Mouse (Mus musculus) CH12.LX (cell line): ENCODE measurements around the gene Rem1. TPM values are rescaled to one million over a fixed set of nuclear protein-coding genes. Genes with fewer than 3 reads are reported as not detected.

ENCODE experiments used
- DNase-seq: peaks from one replicate; pipeline ENCODE4 v3.0.0-alpha.2; 2013; ENCODE audit errors: extremely low read depth
- H3K27ac ChIP-seq: 2 replicates; pipeline ENCODE4 v1.5.1; 2012; ENCODE audit warnings: low read depth, mild to moderate bottlenecking, control low read depth, moderate library complexity; ENCODE audit not compliant: insufficient read depth
- H3K27me3 ChIP-seq: replicated peaks from 2 replicates; pipeline ENCODE3; 2012; ENCODE audit warnings: inconsistent platforms
- H3K36me3 ChIP-seq, 2 experiments: replicated peaks in 1 of 2; 2 replicates each; pipeline versions ENCODE3 to v1.6.1; 2012; ENCODE audit warnings: inconsistent platforms in 1 of 2, low read length in 1 of 2, mild to moderate bottlenecking in 1 of 2, mixed read lengths in 1 of 2, moderate library complexity in 1 of 2; ENCODE audit not compliant: control insufficient read depth in 1 of 2, insufficient read depth in 1 of 2
- H3K4me1 ChIP-seq, 2 experiments: 2 replicates each; pipeline ENCODE4 v1.6.1; 2012; ENCODE audit warnings: inconsistent platforms in 1 of 2, moderate library complexity in 1 of 2; ENCODE audit not compliant: insufficient read depth in 2 of 2, control insufficient read depth in 1 of 2
- H3K4me2 ChIP-seq: 2 replicates; pipeline ENCODE4 v1.6.1; 2012; ENCODE audit warnings: low read depth, mild to moderate bottlenecking, control low read depth; ENCODE audit not compliant: poor library complexity, insufficient read depth, severe bottlenecking
- H3K4me3 ChIP-seq, 3 experiments: fragments of 150-350 bp in 1 of 3; sonication (generic) in 1 of 3; replicated peaks in 1 of 3; 2 replicates each; pipeline versions ENCODE3 to v1.5.1; 2011 to 2012; ENCODE audit warnings: low read depth in 2 of 3, low read length in 2 of 3, mild to moderate bottlenecking in 2 of 3, moderate library complexity in 2 of 3, control low read depth in 1 of 3, improper control_type of control experiment in 1 of 3, inconsistent platforms in 1 of 3, mixed read lengths in 1 of 3; ENCODE audit not compliant: poor library complexity in 1 of 3
- H3K79me2 ChIP-seq: replicated peaks from 2 replicates; pipeline ENCODE4 v1.6.1; 2012; ENCODE audit warnings: mild to moderate bottlenecking, moderate library complexity; ENCODE audit not compliant: control insufficient read depth, poor library complexity, insufficient read depth, severe bottlenecking; ENCODE audit errors: extremely low read depth
- H3K9ac ChIP-seq: 2 replicates; pipeline ENCODE4 v1.6.1; 2012; ENCODE audit warnings: low read depth, mild to moderate bottlenecking, control low read depth, moderate library complexity; ENCODE audit not compliant: insufficient read depth
- H3K9me3 ChIP-seq: replicated peaks from 2 replicates; pipeline ENCODE3; 2012; ENCODE audit warnings: low read length, inconsistent platforms, mixed read lengths
- CHD1 ChIP-seq: IDR thresholded peaks from 2 replicates; pipeline ENCODE4 v1.6.1; 2012; ENCODE audit warnings: low read depth, low read length, improper control_type of control experiment, inconsistent platforms
- CHD2 ChIP-seq: IDR thresholded peaks from 2 replicates; pipeline ENCODE4 v1.6.1; 2011; ENCODE audit warnings: low read length, improper control_type of control experiment
- CTCF ChIP-seq, 2 experiments: IDR thresholded peaks in 1 of 2; conservative IDR thresholded peaks in 1 of 2; 2 replicates each; pipeline ENCODE4 v1.5.1; 2011 to 2012; ENCODE audit warnings: low read depth in 2 of 2, low read length in 2 of 2, improper control_type of control experiment in 1 of 2, inconsistent platforms in 1 of 2, mild to moderate bottlenecking in 1 of 2, moderate library complexity in 1 of 2
- ELF1 ChIP-seq: IDR thresholded peaks from 2 replicates; pipeline ENCODE4 v1.6.1; 2014; ENCODE audit warnings: low read depth, mild to moderate bottlenecking, inconsistent platforms, low read length, improper control_type of control experiment
- EP300 ChIP-seq: IDR thresholded peaks from 2 replicates; pipeline ENCODE4 v1.6.1; 2011; ENCODE audit warnings: low read length, improper control_type of control experiment
- ETS1 ChIP-seq: conservative IDR thresholded peaks from 2 replicates; pipeline ENCODE4 v1.6.1; 2012; ENCODE audit warnings: low read depth, mild to moderate bottlenecking, inconsistent platforms, low read length, improper control_type of control experiment, moderate library complexity
- GABPA ChIP-seq: IDR thresholded peaks from 2 replicates; pipeline ENCODE4 v1.6.1; 2012; ENCODE audit warnings: low read depth, low read length, improper control_type of control experiment, inconsistent platforms; ENCODE audit not compliant: insufficient replicate concordance
- IRF4 ChIP-seq: IDR thresholded peaks from 2 replicates; pipeline ENCODE4 v1.6.1; 2014; ENCODE audit warnings: low read depth, mild to moderate bottlenecking, inconsistent platforms, low read length, improper control_type of control experiment
- JUND ChIP-seq: conservative IDR thresholded peaks from 2 replicates; pipeline ENCODE4 v1.6.1; 2011; ENCODE audit warnings: low read depth, low read length, improper control_type of control experiment
- MAFK ChIP-seq: IDR thresholded peaks from 2 replicates; pipeline ENCODE4 v1.6.1; 2011; ENCODE audit warnings: low read length, improper control_type of control experiment; ENCODE audit not compliant: insufficient replicate concordance
- MAX ChIP-seq: IDR thresholded peaks from 2 replicates; pipeline ENCODE4 v1.6.1; 2011; ENCODE audit warnings: low read length, improper control_type of control experiment
- MAZ ChIP-seq: IDR thresholded peaks from 2 replicates; pipeline ENCODE4 v1.6.1; 2012; ENCODE audit warnings: low read depth, mild to moderate bottlenecking, inconsistent platforms, low read length, improper control_type of control experiment, moderate library complexity
- MEF2A ChIP-seq: IDR thresholded peaks from 2 replicates; pipeline ENCODE4 v1.6.1; 2014; ENCODE audit warnings: low read depth, mild to moderate bottlenecking, inconsistent platforms, low read length, improper control_type of control experiment, borderline replicate concordance
- MXI1 ChIP-seq: IDR thresholded peaks from 2 replicates; pipeline ENCODE4 v1.6.1; 2011; ENCODE audit warnings: mild to moderate bottlenecking, low read depth, low read length, improper control_type of control experiment
- MYC ChIP-seq: IDR thresholded peaks from 2 replicates; pipeline ENCODE4 v1.6.1; 2011; ENCODE audit warnings: low read depth, mild to moderate bottlenecking, improper control_type of control experiment, low read length
- NELFE ChIP-seq: IDR thresholded peaks from 2 replicates; pipeline ENCODE4 v1.6.1; 2011; ENCODE audit warnings: low read depth, low read length, improper control_type of control experiment
- PAX5 ChIP-seq: IDR thresholded peaks from 2 replicates; pipeline ENCODE4 v1.6.1; 2012; ENCODE audit warnings: low read length, inconsistent platforms, mixed read lengths
- RAD21 ChIP-seq: IDR thresholded peaks from 2 replicates; pipeline ENCODE4 v1.6.1; 2011; ENCODE audit warnings: low read depth, mild to moderate bottlenecking, low read length, improper control_type of control experiment, moderate library complexity
- SIN3A ChIP-seq: IDR thresholded peaks from 2 replicates; pipeline ENCODE4 v1.6.1; 2012; ENCODE audit warnings: low read length, improper control_type of control experiment, inconsistent platforms
- SMC3 ChIP-seq: IDR thresholded peaks from 2 replicates; pipeline ENCODE4 v1.6.1; 2011; ENCODE audit warnings: low read depth, low read length, improper control_type of control experiment
- TBP ChIP-seq: conservative IDR thresholded peaks from 2 replicates; pipeline ENCODE4 v1.6.1; 2011; ENCODE audit warnings: low read depth, low read length, improper control_type of control experiment
- TCF12 ChIP-seq: IDR thresholded peaks from 2 replicates; pipeline ENCODE4 v1.6.1; 2014; ENCODE audit warnings: low read depth, mild to moderate bottlenecking, inconsistent platforms, low read length, improper control_type of control experiment
- USF2 ChIP-seq: conservative IDR thresholded peaks from 2 replicates; pipeline ENCODE4 v1.6.1; 2011; ENCODE audit warnings: low read depth, low read length, improper control_type of control experiment
- ZC3H11A ChIP-seq: IDR thresholded peaks from 2 replicates; pipeline ENCODE4 v1.6.1; 2012; ENCODE audit warnings: low read depth, mild to moderate bottlenecking, inconsistent platforms, low read length, improper control_type of control experiment
- ZKSCAN1 ChIP-seq: IDR thresholded peaks from 2 replicates; pipeline ENCODE4 v1.6.1; 2012; ENCODE audit warnings: low read depth, inconsistent platforms, low read length, improper control_type of control experiment, borderline replicate concordance
- ZMIZ1 ChIP-seq: IDR thresholded peaks from 2 replicates; pipeline ENCODE4 v1.6.1; 2012; ENCODE audit warnings: low read depth, mild to moderate bottlenecking, inconsistent platforms, low read length, improper control_type of control experiment
- dilution Hi-C: fragments of 300-500 bp; cut with MboI; formaldehyde crosslinking; loops from 2 replicates; pipeline ENCODE4 v1.14.3; 2020; ENCODE audit warnings: low sequenced_read_pairs; ENCODE audit not compliant: extremely low pct_unique_long_range_greater_than_20kb, extremely low pct_ligation_motif_present
- in situ Hi-C: fragments of 300-500 bp; cut with MboI; formaldehyde crosslinking; loops from 3 replicates; pipeline ENCODE4 v1.14.3; 2019; ENCODE audit warnings: low sequenced_read_pairs, low pct_ligation_motif_present, low pct_unique_long_range_greater_than_20kb, mixed read lengths
- polyA plus RNA-seq: library from polyadenylated mRNA; unstranded; fragments of >175 nt; gene quantifications from 2 replicates; pipeline ENCODE4 v1.2.1, GENCODE M21; 2012; ENCODE audit warnings: low read depth; ENCODE audit not compliant: insufficient read length
- total RNA-seq, 2 experiments: library from RNA; depleted of rRNA; stranded (reverse); fragments of 300-350 nt in 1 of 2; fragments of >200 nt in 1 of 2; gene quantifications; 2 replicates each; pipeline ENCODE4 v1.2.3; 2012 to 2014

The Rem1 gene
- total and polyA plus RNA-seq, 3 experiments = 0.55 to 0.82 (median 0.80) TPM

DNA sequence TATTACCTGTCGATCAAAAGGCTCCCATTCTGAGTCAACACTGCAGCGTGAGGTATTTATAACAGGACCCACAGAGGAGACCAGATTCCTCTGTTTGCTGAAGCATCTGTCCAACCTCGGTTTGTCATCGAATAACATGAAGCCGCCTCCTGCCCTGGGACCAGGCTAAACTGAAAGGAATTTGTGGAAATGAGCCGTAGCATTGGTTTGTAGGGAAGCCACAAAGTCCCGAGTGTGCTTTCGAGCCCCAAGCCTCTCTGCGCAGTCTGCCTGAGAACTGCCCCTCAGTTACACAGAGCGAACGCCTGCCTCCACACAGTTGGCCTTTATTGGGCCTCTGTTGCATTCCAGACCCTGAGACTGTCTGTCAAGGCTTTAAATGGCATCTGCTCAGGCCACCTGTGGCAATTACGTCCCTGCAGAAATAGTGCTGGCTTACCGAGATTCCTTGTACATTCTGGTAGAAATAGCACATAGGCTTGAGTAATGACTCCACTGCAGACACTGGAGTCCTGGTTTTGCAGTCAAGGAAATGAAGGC, 48.6 kb downstream of the Rem1 start:
- H3K4me1 ChIP-seq = peaks cover 19 to 76% of the 10 kb centered on the region in 2 experiments
- H3K9me3 ChIP-seq = no peaks in the 10 kb centered on the region
- no peak for TF ChIP-seq SIN3A
- TF ChIP-seq CHD1 = no peak
- TF ChIP-seq ELF1 = no peak
- no peak for TF ChIP-seq EP300
- TF ChIP-seq CHD2 = no peak
- no peak for TF ChIP-seq MXI1
- TF ChIP-seq NELFE = no peak
- TF ChIP-seq MAZ = no peak
- TF ChIP-seq TCF12 = no peak
- no peak for TF ChIP-seq MAFK
- no peak for TF ChIP-seq JUND
- TF ChIP-seq ZC3H11A = no peak
- no peak for TF ChIP-seq GABPA
- TF ChIP-seq USF2 = no peak
- TF ChIP-seq IRF4 = no peak
- no peak for TF ChIP-seq RAD21
- no peak for TF ChIP-seq PAX5
- no peak for TF ChIP-seq TBP
- TF ChIP-seq ZKSCAN1 = no peak
- H3K4me2 ChIP-seq = no peak overlapping the region
- DNase-seq = no peak
- no peak overlapping the region for H3K4me3 ChIP-seq
- H3K27ac ChIP-seq = no peak overlapping the region
- dilution Hi-C loops = no loop called here
- H3K79me2 ChIP-seq = peaks cover 76% of the 10 kb centered on the region
- no peaks in the 10 kb centered on the region for H3K27me3 ChIP-seq
- no peak overlapping the region for H3K9ac ChIP-seq
- peaks cover 56 to 80% of the 10 kb centered on the region in 2 experiments for H3K36me3 ChIP-seq
- in situ Hi-C loops = no loop called here

DNA sequence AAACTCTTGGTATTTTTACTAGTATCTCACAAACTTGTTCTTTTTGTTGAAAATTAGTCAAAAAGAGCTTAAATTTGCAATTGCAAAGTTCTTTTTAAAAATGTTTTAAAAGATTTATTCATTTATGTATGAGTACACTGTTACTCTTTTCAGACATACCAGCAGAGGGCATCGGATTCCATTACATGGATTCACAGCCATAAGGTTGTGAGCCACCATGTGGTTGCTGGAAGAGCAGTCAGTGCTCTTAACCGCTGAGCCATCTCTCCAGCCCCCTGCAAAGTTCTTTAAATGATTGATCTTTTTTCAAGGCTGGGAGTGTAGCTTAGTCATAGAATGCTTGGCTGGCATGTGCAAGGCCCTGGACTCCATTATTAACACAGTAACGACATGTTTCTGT, 51.6 kb downstream of the Rem1 start:
- peaks cover 76 to 91% of the 10 kb centered on the region in 2 experiments for H3K36me3 ChIP-seq
- no peaks in the 10 kb centered on the region for H3K9me3 ChIP-seq
- dilution Hi-C loops = no loop called here
- DNase-seq = peak; percentile 57
- peaks cover 50% of the 10 kb centered on the region for H3K79me2 ChIP-seq
- H3K9ac ChIP-seq = no peak overlapping the region
- no peak overlapping the region for H3K4me3 ChIP-seq
- H3K4me2 ChIP-seq = no peak overlapping the region
- H3K27me3 ChIP-seq = no peaks in the 10 kb centered on the region
- TF ChIP-seq ZMIZ1 (no peak), MEF2A (no peak), MAZ (no peak), RAD21 (peak; percentile 48), PAX5 (no peak), ZKSCAN1 (no peak), MYC (peak; percentile 74; the same call in 1 of the 2 replicates), ETS1 (no peak), MAX (no peak), CTCF (conservative IDR thresholded peaks at IDR 0.05 in 1 of 2, IDR thresholded peaks at IDR 0.05 in 1 of 2; ENCODE audit: low read depth in 2 of 2, low read length in 2 of 2) (peak in 1 of 2 experiments; percentile 98; a peak in 2 of 4 replicates), CHD1 (no peak), SMC3 (peak; percentile 81), JUND (no peak), NELFE (no peak; the same call in 1 of the 2 replicates)
- in situ Hi-C loops = no loop called here
- H3K27ac ChIP-seq = no peak overlapping the region
- H3K4me1 ChIP-seq = peaks cover 11 to 59% of the 10 kb centered on the region in 2 experiments
